Mouse (Mus musculus) bone marrow macrophage, adult 2 months (primary cell): ENCODE results near the gene S100a10. TPM values are rescaled to one million over a fixed set of nuclear protein-coding genes. Genes with fewer than 3 reads are reported as not detected.

Experiments used
- H3K27ac ChIP-seq: 2 replicates; pipeline ENCODE4 v1.5.1; 2012; ENCODE audit warnings: low read depth, low read length; ENCODE audit not compliant: insufficient read depth
- H3K4me1 ChIP-seq: 2 replicates; pipeline ENCODE4 v1.6.1; 2012; ENCODE audit warnings: low read length; ENCODE audit not compliant: control insufficient read depth, insufficient read depth
- H3K4me3 ChIP-seq: 2 replicates; pipeline ENCODE4 v1.5.1; 2012; ENCODE audit warnings: mild to moderate bottlenecking, low read length, moderate library complexity; ENCODE audit not compliant: insufficient read depth
- CTCF ChIP-seq: IDR thresholded peaks from 2 replicates; pipeline ENCODE4 v1.5.1; 2012; ENCODE audit warnings: low read depth, mild to moderate bottlenecking, low read length, moderate library complexity
- POLR2A ChIP-seq: IDR thresholded peaks from 2 replicates; pipeline ENCODE4 v1.6.1; 2012; ENCODE audit warnings: mild to moderate bottlenecking, low read depth, low read length, borderline replicate concordance
- polyA plus RNA-seq: library from polyadenylated mRNA; stranded (reverse); fragments of >200 nt; gene quantifications from 2 replicates; pipeline ENCODE4 v1.2.4, GENCODE M21; 2012; ENCODE audit not compliant: missing spikeins, insufficient read depth, insufficient read length

The S100a10 gene
- polyA plus RNA-seq, 1 experiment, result 412 TPM

DNA sequence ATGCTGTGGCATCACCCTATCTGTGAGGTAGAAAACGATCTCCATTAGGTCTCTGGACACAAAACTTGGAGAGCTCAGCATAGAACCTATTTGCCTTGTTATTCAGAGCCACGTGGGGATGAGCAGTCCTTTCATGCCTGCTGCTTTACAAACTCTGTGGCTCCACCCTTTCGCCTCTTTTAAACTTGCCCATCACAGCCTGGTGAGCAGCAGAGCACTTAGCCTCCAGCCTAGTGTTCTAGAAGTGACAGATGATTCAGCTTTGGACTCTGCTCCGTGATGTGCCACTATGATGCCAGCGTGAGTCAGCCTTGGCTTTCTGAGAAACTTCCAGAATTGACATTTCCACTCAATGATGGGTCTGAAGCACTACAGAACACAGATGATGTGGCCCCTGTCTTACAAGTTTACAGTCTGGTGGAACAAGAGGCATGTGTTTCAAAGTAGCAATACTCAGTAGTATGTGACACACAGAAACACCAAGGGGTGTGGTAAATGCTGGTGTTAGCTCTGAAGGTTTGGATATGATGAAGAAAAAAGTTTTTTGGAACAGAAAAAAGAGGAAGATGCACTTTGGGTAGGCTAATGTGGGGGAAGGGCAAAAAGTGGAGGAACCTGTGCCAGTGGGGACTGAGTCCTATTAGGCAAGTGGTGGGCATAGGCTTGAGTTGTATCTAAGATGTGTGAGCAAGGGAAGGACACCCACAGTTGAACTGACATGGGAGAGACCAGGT lies 17.3 kb downstream of the S100a10 start:
- 0 out of 2 replicates have a peak overlapping the region, but pooled peaks have one; percentile 16 for H3K27ac ChIP-seq
- TF ChIP-seq CTCF, result no peak
- TF ChIP-seq POLR2A, result no peak
- no peak overlapping the region for H3K4me3 ChIP-seq
- peaks cover 25% of the 10 kb centered on the region for H3K4me1 ChIP-seq

DNA sequence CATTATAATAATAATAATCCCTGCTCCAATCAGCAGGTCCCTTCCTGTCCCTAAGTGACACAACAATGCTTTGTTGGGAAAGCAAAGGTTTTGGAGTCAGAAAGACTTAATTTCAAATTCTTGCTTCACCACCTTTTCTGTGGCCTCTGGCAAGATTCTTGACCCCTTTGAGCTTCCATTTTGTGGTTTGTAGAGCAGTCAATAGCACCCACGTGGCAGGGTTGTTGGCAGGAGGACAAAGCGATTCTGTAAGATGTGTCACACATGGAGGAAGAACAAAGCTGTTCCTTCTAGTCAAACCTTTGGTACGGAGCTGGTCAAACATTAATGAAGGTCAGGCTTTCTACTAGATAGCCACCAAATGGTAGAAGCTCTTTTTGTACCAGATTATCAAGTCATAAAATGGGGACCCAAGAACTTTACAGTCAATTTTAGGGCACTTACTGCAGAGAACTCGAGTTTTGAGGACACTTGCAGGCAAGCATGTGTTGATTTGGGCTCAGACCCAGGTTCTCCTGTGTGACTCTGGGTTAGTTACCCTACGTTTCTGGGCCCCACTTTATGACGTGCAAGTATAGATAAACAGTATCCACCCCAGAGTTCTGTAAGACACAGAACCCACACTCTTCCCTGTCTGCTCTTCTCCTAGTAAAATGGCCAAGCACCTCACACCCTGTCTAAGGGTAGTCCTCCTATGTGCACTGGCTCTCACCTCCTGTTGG lies 24.6 kb downstream of the S100a10 start:
- Histone ChIP-seq H3K27ac (no peak overlapping the region), H3K4me1 (peaks cover 9% of the 10 kb centered on the region), H3K4me3 (no peak overlapping the region)
- TF ChIP-seq POLR2A, result no peak
- TF ChIP-seq CTCF, result no peak

GRCm38 (mm10) chr3:93580039-93580403 lies 25.1 kb downstream of the S100a10 start:
- TF ChIP-seq POLR2A (no peak), CTCF (no peak)
- Histone ChIP-seq H3K4me3 (no peak overlapping the region), H3K27ac (no peak overlapping the region), H3K4me1 (peaks cover 9% of the 10 kb centered on the region)

- TF ChIP-seq CTCF (no peak), POLR2A (no peak)
- Histone ChIP-seq H3K4me3 (no peak overlapping the region), H3K4me1 (peaks cover 9% of the 10 kb centered on the region), H3K27ac (no peak overlapping the region)
These were observed 26.1 kb downstream of the S100a10 start for GRCm38 (mm10) chr3:93580946-93581345.

GRCm38 (mm10) chr3:93581687-93582086 lies 26.8 kb downstream of the S100a10 start:
- Histone ChIP-seq H3K4me1 (peaks cover 9% of the 10 kb centered on the region), H3K27ac (no peak overlapping the region), H3K4me3 (no peak overlapping the region)
- TF ChIP-seq POLR2A (no peak), CTCF (no peak)

DNA sequence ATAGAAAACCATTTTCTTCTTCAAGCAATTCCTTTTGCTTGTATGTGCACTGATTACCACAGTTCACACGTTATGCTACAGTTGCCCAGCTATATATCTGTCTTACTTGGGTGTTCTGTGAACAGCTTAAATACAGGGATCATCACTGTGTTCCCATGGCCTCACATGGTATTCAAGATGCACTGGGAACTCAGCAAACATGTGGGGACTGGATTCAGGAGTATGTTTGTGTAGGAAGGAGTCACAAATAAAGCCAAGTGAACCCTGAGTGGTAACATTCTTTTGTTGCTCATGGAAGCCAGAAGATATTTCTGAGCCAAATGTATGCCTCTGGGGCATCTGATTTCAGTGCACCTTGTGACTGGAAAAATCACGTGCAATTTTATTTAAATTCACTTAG lies 28.2 kb downstream of the S100a10 start:
- Histone ChIP-seq H3K4me3 (no peak overlapping the region), H3K4me1 (peaks cover 9% of the 10 kb centered on the region), H3K27ac (no peak overlapping the region)
- TF ChIP-seq POLR2A (no peak), CTCF (no peak)

DNA sequence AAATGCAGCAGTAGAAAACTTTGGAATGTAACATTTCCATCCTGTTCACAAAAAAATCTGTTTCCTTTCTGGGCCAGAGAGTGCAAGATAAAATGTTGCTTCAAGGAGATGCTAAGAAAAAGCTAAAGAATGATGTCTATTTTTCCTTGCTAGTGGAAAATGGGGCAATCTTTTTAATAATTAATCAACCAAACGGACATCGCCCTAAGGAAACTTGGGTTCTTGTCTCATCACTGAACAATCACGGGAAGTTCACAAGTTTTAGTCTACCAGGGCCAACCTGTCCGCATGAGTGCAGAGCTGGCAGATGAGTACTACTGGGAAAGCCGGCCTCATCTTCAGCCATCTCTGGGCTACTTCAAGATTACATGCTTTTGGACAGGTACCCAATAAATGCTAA lies 34.7 kb downstream of the S100a10 start:
- no peak overlapping the region for H3K4me3 ChIP-seq
- H3K4me1 ChIP-seq, result peaks cover 12% of the 10 kb centered on the region
- H3K27ac ChIP-seq, result no peak overlapping the region
- TF ChIP-seq CTCF (no peak), POLR2A (no peak)

DNA sequence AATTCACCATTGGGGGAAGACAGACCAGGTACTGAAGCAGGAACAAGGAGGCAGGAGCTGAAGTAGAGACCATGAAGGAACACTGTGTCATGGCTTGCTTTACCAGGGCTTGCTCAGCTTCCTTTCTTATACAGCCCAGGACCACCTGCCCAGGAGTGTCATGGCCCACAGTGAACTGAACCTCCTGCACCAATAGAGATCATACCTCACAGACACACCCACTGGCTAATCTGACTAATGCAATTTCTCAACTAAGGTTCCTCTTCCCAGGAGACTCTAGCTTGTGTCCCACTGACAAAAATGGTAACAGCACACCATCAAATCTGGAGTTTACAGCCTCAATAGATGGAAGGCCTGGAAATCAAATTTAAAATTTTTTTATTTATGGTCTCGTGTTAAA lies 35.4 kb downstream of the S100a10 start:
- peaks cover 12% of the 10 kb centered on the region for H3K4me1 ChIP-seq
- H3K27ac ChIP-seq, result no peak overlapping the region
- H3K4me3 ChIP-seq, result no peak overlapping the region
- TF ChIP-seq CTCF, result no peak
- TF ChIP-seq POLR2A, result no peak

GRCm38 (mm10) chr3:93592100-93592499 lies 37.2 kb downstream of the S100a10 start:
- TF ChIP-seq CTCF, result no peak
- no peak for TF ChIP-seq POLR2A
- H3K27ac ChIP-seq, result peak overlapping the region; percentile 1; the same call in 1 of the 2 replicates

DNA sequence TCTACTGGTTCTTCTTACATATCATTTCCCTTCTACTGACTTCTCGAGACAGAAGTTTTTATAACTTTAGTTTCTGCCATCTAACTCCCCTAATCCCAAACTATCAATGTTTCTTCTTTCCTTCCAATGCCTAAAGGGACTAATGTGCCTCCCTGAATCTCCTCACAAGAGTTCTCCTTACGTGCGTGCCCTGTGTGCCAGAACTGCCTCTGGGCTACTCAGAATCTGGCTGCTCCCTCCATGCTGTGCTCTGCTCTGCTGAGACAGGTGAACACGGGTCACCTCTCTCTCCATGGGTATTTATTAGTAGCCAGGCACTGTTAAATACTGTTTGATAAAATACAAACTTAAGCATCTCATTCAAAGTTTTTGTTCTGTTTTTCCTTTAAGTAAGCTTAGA lies 38.1 kb downstream of the S100a10 start:
- TF ChIP-seq CTCF, result no peak
- TF ChIP-seq POLR2A, result no peak
- Histone ChIP-seq H3K4me3 (no peak overlapping the region), H3K27ac (no peak overlapping the region), H3K4me1 (peaks cover 23% of the 10 kb centered on the region)

More at GRCm38 (mm10) chr3:93592100-93592499, 37.2 kb downstream of the S100a10 start:
- no peak overlapping the region for H3K4me3 ChIP-seq
- H3K4me1 ChIP-seq, result peaks cover 17% of the 10 kb centered on the region

DNA sequence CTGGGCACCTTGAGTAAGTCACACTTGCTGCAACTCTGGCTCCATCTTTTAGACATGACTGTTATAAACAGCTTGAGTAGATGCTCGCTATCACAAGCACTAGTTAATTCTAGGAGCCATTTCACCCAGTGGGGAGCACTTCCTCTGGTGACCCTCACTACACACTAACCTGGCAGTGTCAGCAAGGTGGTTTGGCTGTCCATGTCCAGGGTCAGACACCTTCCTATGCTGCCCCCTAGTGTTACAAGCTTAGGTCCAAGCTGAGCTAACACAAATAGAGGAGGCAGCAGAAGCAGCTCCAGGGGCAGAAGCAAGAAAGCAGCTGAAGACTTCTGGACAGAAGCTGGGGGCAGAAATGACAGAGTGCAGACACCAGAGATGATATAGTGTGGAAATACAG lies 38.6 kb downstream of the S100a10 start:
- peak; percentile 80 for TF ChIP-seq CTCF
- no peak for TF ChIP-seq POLR2A
- H3K4me1 ChIP-seq, result peaks cover 29% of the 10 kb centered on the region
- H3K4me3 ChIP-seq, result no peak overlapping the region
- H3K27ac ChIP-seq, result no peak overlapping the region
